Mouse (Mus musculus): ENCODE results near the gene Dcaf8.

Gene Dcaf8

DNA sequence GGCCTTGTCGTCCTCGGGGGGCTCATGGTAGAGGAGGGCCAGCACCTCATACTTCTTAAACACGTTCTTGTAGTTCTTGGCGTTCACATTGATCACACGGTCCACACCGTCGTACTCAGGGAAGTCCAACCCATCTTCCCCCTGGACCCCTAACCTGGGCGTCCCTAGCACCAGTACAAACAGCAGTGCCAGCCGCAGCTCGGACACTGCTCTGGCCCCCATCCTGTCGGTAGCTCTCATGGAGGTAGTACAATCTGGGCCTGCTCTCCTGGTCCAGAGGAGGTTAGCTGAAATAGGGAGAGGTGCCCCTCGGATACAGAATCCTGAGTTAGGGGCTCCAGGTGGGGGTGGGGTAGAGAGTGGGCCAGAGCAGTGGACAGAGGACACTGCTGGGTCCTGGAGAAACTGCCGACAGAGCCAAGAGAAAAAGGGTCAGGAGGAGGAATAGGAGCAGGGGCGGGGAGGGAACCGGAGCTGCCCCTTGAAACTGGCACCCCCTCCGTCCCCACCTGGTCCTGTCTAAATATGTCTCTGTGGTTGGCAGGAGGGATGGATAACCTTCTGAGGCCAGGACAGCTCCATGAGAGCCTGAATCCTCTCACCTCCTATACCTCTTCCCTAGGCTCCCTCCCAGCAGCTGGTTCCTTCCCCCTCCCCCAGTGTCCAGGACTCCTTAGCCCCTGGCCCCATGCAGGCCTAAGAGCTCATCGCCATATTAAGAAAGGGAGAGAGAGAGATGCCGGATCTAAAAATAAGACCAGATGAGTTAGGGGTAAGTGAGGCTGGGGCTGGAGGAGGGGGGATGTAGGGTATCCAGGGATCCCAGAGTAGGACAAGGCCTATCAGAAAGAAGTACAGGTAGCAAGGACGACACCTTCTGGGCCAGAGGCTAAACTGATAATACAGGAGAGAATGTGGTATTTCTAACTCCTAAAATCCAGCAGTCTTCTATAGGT, 71.8 kb downstream of the Dcaf8 start, which contains the start of gene Casq1:
Gene Casq1, minus strand, starts transcription at position 418 of the 956 bp plus-strand sequence.
- Histone ChIP-seq H3K4me1 (replicated peaks; ENCODE audit: low read depth, low read length) (peaks cover 53% of the 10 kb centered on the region), H3K9me3 (ENCODE audit: low read length) (no peaks in the 10 kb centered on the region), H3K36me3 (ENCODE audit: insufficient read depth, low read length) (no peaks in the 10 kb centered on the region; the same call in 1 of the 2 replicates), H3K27me3 (ENCODE audit: insufficient read depth, low read length) (peaks cover 5% of the 10 kb centered on the region; the same call in 1 of the 2 replicates), H3K4me3 (replicated peaks; ENCODE audit: low read length) (peak within 1 kb of the TSS; percentile 54)
- TF ChIP-seq NANOG (IDR thresholded peaks at IDR 0.05; ENCODE audit: borderline replicate concordance, low read length) = no peak
- no peak for TF ChIP-seq CTCF (conservative IDR thresholded peaks at IDR 0.05; ENCODE audit: low read length)
- TF ChIP-seq POU5F1 (IDR thresholded peaks at IDR 0.05; ENCODE audit: borderline replicate concordance, low read length) = no peak

DNA sequence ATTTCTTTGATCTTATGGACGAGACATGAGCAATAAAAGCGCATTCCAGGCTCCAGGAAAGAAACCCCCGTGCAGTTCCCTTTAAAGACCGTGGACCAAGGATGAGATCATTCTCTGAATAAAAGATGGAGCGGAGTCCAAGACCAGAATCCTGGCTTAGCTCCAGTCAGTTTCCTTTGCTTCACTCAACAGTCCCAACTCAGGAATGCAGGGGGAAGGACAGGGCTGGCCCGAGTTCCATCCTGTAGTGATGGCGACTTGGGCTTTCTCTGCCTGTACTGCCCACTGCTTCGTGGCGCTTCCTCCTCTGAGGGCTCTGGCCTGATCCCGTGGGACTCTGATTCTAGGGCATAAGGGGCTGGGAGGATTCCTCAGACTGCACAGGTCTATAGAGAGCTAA, 72.5 kb downstream of the Dcaf8 start:
- peaks cover 47% of the 10 kb centered on the region for H3K4me1 ChIP-seq (replicated peaks; ENCODE audit: low read depth, low read length)
- TF ChIP-seq NANOG (IDR thresholded peaks at IDR 0.05; ENCODE audit: borderline replicate concordance, low read length) (no peak), POU5F1 (IDR thresholded peaks at IDR 0.05; ENCODE audit: borderline replicate concordance, low read length) (no peak), CTCF (conservative IDR thresholded peaks at IDR 0.05; ENCODE audit: low read length) (no peak)
- H3K27me3 ChIP-seq (ENCODE audit: insufficient read depth, low read length) = peaks cover 5% of the 10 kb centered on the region; the same call in 1 of the 2 replicates
- H3K4me3 ChIP-seq (replicated peaks; ENCODE audit: low read length) = no peak overlapping the region
- no peaks in the 10 kb centered on the region for H3K9me3 ChIP-seq (ENCODE audit: low read length)
- H3K36me3 ChIP-seq (ENCODE audit: insufficient read depth, low read length) = no peaks in the 10 kb centered on the region; the same call in 1 of the 2 replicates

DNA sequence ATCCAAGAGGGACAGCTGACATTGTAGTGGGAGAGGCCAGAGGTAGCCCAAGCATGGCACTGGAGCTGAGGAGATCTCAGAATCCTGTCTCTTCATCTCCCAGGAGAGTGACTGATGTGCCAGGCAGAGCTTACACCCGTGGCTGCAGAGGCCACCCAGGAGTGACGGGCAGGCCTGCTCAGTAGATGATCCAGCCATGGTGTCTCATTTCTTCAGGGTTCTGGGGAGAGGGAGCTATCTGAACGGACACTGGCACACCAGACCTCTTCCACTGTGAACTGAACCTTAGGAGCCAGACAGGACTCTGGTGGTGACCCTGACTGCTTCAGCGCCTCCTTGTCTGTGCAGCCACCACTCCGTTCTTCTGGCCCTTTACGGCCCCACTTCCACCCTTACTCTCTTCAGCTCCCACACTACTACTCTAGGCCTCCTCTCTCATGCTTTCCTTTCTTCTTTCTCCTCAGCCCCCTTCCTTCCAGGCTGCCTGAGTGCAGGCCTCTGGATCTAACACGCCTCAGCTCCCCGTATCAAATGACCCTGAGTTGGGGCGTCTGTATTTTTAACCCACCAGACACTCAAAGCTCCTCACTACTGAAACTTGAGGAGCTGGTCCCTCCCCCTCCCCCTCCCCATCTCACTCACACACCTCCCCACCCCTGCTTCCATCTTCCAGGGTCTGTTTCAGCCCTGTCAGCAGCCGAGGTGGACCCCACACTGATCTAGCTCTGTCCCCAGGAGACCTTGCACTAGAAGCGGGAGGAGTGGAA, 73.6 kb downstream of the Dcaf8 start:
- peaks cover 45% of the 10 kb centered on the region for H3K4me1 ChIP-seq (replicated peaks; ENCODE audit: low read depth, low read length)
- no peaks in the 10 kb centered on the region; the same call in 1 of the 2 replicates for H3K36me3 ChIP-seq (ENCODE audit: insufficient read depth, low read length)
- H3K4me3 ChIP-seq (replicated peaks; ENCODE audit: low read length) = no peak overlapping the region
- peaks cover 5% of the 10 kb centered on the region; the same call in 1 of the 2 replicates for H3K27me3 ChIP-seq (ENCODE audit: insufficient read depth, low read length)
- TF ChIP-seq CTCF (conservative IDR thresholded peaks at IDR 0.05; ENCODE audit: low read length) (no peak), POU5F1 (IDR thresholded peaks at IDR 0.05; ENCODE audit: borderline replicate concordance, low read length) (no peak), NANOG (IDR thresholded peaks at IDR 0.05; ENCODE audit: borderline replicate concordance, low read length) (no peak)
- no peaks in the 10 kb centered on the region for H3K9me3 ChIP-seq (ENCODE audit: low read length)

DNA sequence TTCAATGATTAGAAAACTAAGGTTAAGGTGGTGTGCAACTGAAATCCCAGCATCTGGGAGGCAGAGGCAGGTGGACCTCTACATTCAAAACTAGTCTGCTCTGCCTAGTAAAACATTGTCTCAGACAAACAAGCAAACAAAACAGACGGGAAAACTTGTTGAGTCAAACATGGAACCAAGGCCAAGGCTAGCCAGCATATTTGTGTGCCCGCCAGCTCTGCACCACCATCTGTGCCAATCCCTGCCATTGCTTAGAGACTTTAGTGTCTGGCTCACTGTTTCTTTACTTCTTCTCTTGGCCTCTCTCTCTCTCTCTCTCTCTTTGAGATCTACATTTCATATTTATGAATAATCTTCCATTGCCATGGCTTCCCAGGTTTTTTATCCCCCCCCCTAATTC, 80.3 kb downstream of the Dcaf8 start:
- H3K27me3 ChIP-seq (ENCODE audit: insufficient read depth, low read length) = 0 out of 2 replicates have a peak, but pooled peaks cover 4% of the 10 kb centered on the region
- no peaks in the 10 kb centered on the region for H3K9me3 ChIP-seq (ENCODE audit: low read length)
- H3K4me3 ChIP-seq (replicated peaks; ENCODE audit: low read length) = no peak overlapping the region
- H3K4me1 ChIP-seq (replicated peaks; ENCODE audit: low read depth, low read length) = no peaks in the 10 kb centered on the region
- H3K36me3 ChIP-seq (ENCODE audit: insufficient read depth, low read length) = peaks cover 5% of the 10 kb centered on the region; the same call in 1 of the 2 replicates
- TF ChIP-seq POU5F1 (IDR thresholded peaks at IDR 0.05; ENCODE audit: borderline replicate concordance, low read length) (no peak), NANOG (IDR thresholded peaks at IDR 0.05; ENCODE audit: borderline replicate concordance, low read length) (no peak), CTCF (conservative IDR thresholded peaks at IDR 0.05; ENCODE audit: low read length) (no peak)

DNA sequence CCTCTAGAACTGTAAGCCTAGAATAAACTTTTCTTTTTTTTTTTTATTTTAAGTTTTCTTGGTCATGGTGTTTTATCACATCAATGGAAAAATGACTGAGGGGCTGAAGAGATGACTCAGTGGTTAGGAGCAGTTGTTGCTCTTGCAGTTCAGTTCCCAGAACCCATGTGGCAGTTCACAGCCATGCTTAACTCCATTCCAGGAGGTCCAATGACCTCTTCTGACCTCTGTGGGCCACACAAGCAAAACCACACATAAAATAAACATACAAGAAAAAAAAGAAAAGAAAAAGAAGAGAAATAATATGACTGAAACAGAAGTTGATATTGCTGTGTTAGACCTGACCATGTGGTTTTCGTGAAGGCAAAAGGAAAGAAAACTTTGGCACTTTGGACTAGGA, 81.3 kb downstream of the Dcaf8 start:
- no peak for TF ChIP-seq POU5F1 (IDR thresholded peaks at IDR 0.05; ENCODE audit: borderline replicate concordance, low read length)
- TF ChIP-seq NANOG (IDR thresholded peaks at IDR 0.05; ENCODE audit: borderline replicate concordance, low read length) = no peak
- no peak for TF ChIP-seq CTCF (conservative IDR thresholded peaks at IDR 0.05; ENCODE audit: low read length)
- H3K36me3 ChIP-seq (ENCODE audit: insufficient read depth, low read length) = peaks cover 5% of the 10 kb centered on the region; the same call in 1 of the 2 replicates
- no peak overlapping the region for H3K4me3 ChIP-seq (replicated peaks; ENCODE audit: low read length)
- H3K4me1 ChIP-seq (replicated peaks; ENCODE audit: low read depth, low read length) = no peaks in the 10 kb centered on the region
- no peaks in the 10 kb centered on the region for H3K9me3 ChIP-seq (ENCODE audit: low read length)
- H3K27me3 ChIP-seq (ENCODE audit: insufficient read depth, low read length) = 0 out of 2 replicates have a peak, but pooled peaks cover 4% of the 10 kb centered on the region

DNA sequence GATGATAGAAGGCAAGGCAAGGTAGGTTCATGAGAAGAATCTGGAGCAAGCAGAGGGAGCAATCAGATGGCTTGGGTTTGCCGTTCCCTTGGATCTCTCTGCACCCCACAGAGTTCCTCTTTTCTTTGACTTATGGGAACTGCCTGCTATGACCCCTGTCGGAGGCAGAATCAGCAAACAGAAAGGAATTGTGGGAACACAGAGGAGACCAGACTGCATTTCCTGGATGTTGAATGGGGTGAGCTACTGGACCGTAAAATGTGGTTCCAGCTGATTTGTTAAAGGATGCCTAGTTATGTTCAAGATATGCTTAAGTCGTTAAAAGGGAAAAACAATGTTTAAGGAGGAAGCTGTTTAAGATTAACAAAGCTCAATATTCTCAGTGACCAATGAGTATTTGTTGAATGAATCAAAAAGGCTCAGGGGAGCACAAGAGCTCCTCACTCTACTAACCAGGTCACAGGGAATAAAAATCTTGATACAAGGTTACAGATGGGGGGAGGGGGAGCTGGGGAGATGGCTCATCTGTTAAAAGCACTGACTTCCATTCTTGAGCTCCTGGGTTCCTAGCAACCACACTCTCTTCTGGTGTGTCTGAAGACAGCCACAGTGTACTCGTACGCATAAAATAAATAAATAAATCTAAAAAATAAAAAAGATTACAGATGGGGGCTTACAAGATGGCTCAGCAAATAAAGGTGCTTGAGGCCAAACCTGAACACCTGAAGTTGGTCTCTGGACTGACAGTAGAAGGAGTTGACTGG, 93.2 kb downstream of the Dcaf8 start:
- TF ChIP-seq CTCF (conservative IDR thresholded peaks at IDR 0.05; ENCODE audit: low read length) (no peak), POU5F1 (IDR thresholded peaks at IDR 0.05; ENCODE audit: borderline replicate concordance, low read length) (no peak), NANOG (IDR thresholded peaks at IDR 0.05; ENCODE audit: borderline replicate concordance, low read length) (no peak)
- no peaks in the 10 kb centered on the region for H3K9me3 ChIP-seq (ENCODE audit: low read length)
- H3K27me3 ChIP-seq (ENCODE audit: insufficient read depth, low read length) = peaks cover 19% of the 10 kb centered on the region
- H3K4me3 ChIP-seq (replicated peaks; ENCODE audit: low read length) = no peak overlapping the region
- H3K4me1 ChIP-seq (replicated peaks; ENCODE audit: low read depth, low read length) = peaks cover 78% of the 10 kb centered on the region
- H3K36me3 ChIP-seq (ENCODE audit: insufficient read depth, low read length) = no peaks in the 10 kb centered on the region

DNA sequence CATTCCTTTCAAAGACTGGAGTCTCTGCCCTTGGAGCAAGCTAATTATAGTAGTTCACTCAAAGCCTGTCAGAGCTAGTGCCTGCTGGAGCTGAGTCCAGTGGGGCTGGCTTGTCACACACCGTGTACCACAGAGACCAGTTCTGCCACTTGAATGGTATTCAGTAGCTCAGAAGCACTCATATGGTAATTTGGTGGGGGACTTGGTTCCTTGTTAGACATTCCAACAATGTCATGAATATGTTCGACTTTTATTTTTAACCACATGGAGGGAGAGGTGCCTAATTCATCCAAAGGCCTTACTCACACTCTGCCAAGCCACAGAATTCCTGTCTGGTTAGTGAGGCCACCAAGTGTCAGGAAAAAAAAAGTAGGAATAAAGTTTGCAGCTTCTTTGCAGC, 94.5 kb downstream of the Dcaf8 start:
- Histone ChIP-seq H3K9me3 (ENCODE audit: low read length) (no peaks in the 10 kb centered on the region), H3K27me3 (ENCODE audit: insufficient read depth, low read length) (peaks cover 19% of the 10 kb centered on the region), H3K4me1 (replicated peaks; ENCODE audit: low read depth, low read length) (peaks cover 72% of the 10 kb centered on the region), H3K4me3 (replicated peaks; ENCODE audit: low read length) (no peak overlapping the region), H3K36me3 (ENCODE audit: insufficient read depth, low read length) (no peaks in the 10 kb centered on the region)
- TF ChIP-seq CTCF (conservative IDR thresholded peaks at IDR 0.05; ENCODE audit: low read length) (no peak), NANOG (IDR thresholded peaks at IDR 0.05; ENCODE audit: borderline replicate concordance, low read length) (no peak), POU5F1 (IDR thresholded peaks at IDR 0.05; ENCODE audit: borderline replicate concordance, low read length) (no peak)

Data from E14TG2a.4 (cell line).